Mouse (Mus musculus): Measurements from ENCODE around the gene Slc4a3. TPM values are rescaled to one million over a fixed set of nuclear protein-coding genes. Genes with fewer than 3 reads are reported as not detected.

Gene Slc4a3
- polyA plus RNA-seq, 1 experiment, result 1.9 TPM

- TF ChIP-seq FLI1 (IDR thresholded peaks at IDR 0.05; ENCODE audit: low read length) (no peak), GATA1 (IDR thresholded peaks at IDR 0.05; ENCODE audit: borderline replicate concordance, low read length) (no peak)
- H3K27me3 ChIP-seq (replicated peaks), result peaks cover 26% of the 10 kb centered on the region
- H3K4me3 ChIP-seq (replicated peaks), result no peak overlapping the region
Measured at GRCm38 (mm10) chr1:75572776-75573175, 26.7 kb downstream of the Slc4a3 start.

DNA sequence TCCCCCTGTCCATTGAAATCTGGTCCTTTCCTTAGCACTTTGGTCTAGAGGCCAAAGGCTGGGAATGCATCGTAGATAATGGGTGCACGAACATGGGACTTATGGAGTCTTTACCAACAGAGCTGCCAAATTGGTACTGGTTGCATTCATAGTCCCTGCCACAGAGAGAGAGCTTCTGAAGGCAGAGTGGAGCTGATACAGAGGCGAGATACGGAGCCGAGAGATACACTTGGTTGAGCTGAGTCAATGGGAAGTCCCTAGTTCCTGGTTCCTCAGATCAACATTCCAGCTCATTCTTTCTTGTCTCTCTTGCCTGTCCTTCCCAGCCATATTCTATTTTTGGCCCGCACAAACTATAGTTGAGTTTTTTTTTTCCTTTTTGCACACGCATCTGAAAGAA is 27.6 kb downstream of the Slc4a3 start:
- Histone ChIP-seq H3K4me3 (replicated peaks) (no peak overlapping the region), H3K9me3 (0 out of 2 replicates have a peak, but pooled peaks cover 2% of the 10 kb centered on the region), H3K27me3 (replicated peaks) (peaks cover 21% of the 10 kb centered on the region), H3K36me3 (replicated peaks; ENCODE audit: low read length) (no peaks in the 10 kb centered on the region), H3K4me1 (no peaks in the 10 kb centered on the region)
- no peak for TF ChIP-seq GATA1 (IDR thresholded peaks at IDR 0.05; ENCODE audit: borderline replicate concordance, low read length)
- no peak for TF ChIP-seq FLI1 (IDR thresholded peaks at IDR 0.05; ENCODE audit: low read length)

More at GRCm38 (mm10) chr1:75572776-75573175, 26.7 kb downstream of the Slc4a3 start:
- 0 out of 2 replicates have a peak, but pooled peaks cover 2% of the 10 kb centered on the region for H3K9me3 ChIP-seq
- no peaks in the 10 kb centered on the region for H3K36me3 ChIP-seq (replicated peaks; ENCODE audit: low read length)
- H3K4me1 ChIP-seq, result no peaks in the 10 kb centered on the region

DNA sequence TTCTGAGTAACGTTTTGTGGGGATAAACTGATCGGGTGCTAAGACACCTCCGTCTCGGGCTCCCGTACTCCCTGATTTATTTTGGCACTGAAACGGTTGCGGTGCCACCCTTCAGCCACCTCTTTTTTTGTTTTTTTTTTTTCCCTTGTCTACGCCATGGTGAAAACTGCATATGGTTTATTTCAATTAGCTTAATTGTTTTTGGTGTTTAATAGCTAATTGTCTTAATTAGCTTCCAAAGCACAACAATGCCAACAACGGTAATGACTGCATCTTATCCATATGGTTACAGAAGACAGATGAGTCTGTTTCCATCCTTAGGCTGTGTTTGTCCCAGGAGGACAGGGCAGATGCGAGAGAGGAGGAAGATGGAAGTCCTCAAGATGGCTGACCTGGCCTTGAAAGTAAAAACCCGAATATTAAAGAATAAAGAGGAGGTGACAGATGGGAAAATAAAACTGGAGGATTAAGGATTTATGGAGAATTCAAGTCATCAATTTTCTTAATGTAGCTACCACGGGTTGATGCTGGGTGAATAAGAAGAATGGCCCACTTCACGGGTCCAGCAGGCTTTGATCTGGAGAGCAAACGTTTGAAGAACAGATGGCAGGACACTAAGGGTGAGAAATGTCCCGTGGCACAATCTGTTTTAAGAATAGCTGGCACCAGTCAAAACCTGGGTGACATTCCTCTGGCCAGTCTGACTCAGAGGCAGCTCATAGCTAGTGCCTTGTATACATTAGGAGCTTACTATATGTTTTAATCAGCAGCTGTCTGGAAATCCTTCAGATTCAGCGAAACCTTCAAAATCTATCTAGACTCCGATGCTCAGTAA is 28.6 kb downstream of the Slc4a3 start:
- Histone ChIP-seq H3K4me3 (replicated peaks) (no peak overlapping the region), H3K36me3 (replicated peaks; ENCODE audit: low read length) (no peaks in the 10 kb centered on the region), H3K27me3 (replicated peaks) (peaks cover 27% of the 10 kb centered on the region), H3K4me1 (no peaks in the 10 kb centered on the region), H3K9me3 (0 out of 2 replicates have a peak, but pooled peaks cover 2% of the 10 kb centered on the region)
- TF ChIP-seq GATA1 (IDR thresholded peaks at IDR 0.05; ENCODE audit: borderline replicate concordance, low read length) (no peak), FLI1 (IDR thresholded peaks at IDR 0.05; ENCODE audit: low read length) (no peak)

DNA sequence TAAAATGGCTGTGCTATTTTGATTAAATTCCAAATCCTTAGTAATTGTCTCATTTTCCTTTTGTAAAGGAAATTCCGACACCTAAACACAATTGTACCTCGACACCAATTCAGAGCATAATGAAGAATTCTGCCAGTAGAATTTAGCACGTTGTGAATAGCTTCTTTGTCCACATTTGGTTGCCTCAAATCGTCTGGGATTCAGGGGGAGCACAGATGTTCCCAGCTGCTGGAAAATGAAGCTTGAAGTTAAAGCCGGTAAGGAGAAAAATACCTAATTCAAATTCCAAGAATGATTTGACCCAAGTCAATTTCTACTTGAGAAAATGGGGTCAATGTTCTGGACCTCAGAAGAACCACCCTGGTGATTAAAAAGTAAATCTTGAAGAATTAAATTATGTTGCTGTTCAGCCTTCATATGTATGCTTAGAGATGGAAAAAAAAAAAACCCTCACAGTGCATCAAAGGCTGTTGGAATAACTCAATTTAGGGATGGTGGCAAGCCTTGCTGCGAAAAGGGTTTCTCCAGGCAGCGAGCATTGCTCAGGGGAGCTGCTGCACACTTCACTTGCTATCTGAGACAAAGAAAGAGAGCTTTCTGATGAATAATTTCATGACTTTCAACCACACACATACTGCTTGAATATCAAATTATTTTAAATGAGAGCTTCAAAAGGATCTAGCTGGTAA is 36.0 kb downstream of the Slc4a3 start:
- no peaks in the 10 kb centered on the region for H3K9me3 ChIP-seq
- no peak overlapping the region for H3K4me3 ChIP-seq (replicated peaks)
- H3K4me1 ChIP-seq, result peaks cover 11% of the 10 kb centered on the region
- H3K36me3 ChIP-seq (replicated peaks; ENCODE audit: low read length), result no peaks in the 10 kb centered on the region
- H3K27me3 ChIP-seq (replicated peaks), result peaks cover 11% of the 10 kb centered on the region
- TF ChIP-seq FLI1 (IDR thresholded peaks at IDR 0.05; ENCODE audit: low read length) (no peak), GATA1 (IDR thresholded peaks at IDR 0.05; ENCODE audit: borderline replicate concordance, low read length) (no peak)

GRCm38 (mm10) chr1:75582625-75582956 is 36.5 kb downstream of the Slc4a3 start:
- TF ChIP-seq FLI1 (IDR thresholded peaks at IDR 0.05; ENCODE audit: low read length), result no peak
- Histone ChIP-seq H3K36me3 (replicated peaks; ENCODE audit: low read length) (no peaks in the 10 kb centered on the region), H3K27me3 (replicated peaks) (peaks cover 11% of the 10 kb centered on the region), H3K9me3 (no peaks in the 10 kb centered on the region), H3K4me3 (replicated peaks) (no peak overlapping the region), H3K4me1 (peaks cover 11% of the 10 kb centered on the region)

DNA sequence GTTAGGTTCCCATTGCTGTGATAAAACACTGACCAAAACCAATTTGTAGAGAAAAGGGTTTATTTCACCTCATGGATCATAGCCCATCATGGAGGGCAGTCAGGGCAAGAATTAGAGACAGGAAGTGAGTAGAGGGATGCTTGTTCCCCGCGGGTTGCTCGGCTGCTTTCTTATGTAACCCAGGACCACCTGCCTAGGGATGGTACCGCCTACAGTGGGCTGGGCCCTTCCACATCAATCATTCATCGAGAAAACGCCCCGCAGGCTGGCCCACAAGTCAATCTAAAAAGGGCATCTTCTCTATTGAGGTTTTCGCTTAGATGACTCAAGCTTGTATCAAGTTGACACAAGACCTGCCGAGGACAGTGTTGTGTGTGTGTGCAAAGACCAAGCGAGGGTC is 37.0 kb downstream of the Slc4a3 start:
- peaks cover 11% of the 10 kb centered on the region for H3K4me1 ChIP-seq
- H3K9me3 ChIP-seq, result no peaks in the 10 kb centered on the region
- H3K27me3 ChIP-seq (replicated peaks), result peaks cover 13% of the 10 kb centered on the region
- TF ChIP-seq FLI1 (IDR thresholded peaks at IDR 0.05; ENCODE audit: low read length), result no peak
- no peaks in the 10 kb centered on the region for H3K36me3 ChIP-seq (replicated peaks; ENCODE audit: low read length)
- no peak overlapping the region for H3K4me3 ChIP-seq (replicated peaks)

- TF ChIP-seq GATA1 (IDR thresholded peaks at IDR 0.05; ENCODE audit: borderline replicate concordance, low read length), result no peak
- TF ChIP-seq FLI1 (IDR thresholded peaks at IDR 0.05; ENCODE audit: low read length), result no peak
- H3K4me3 ChIP-seq (replicated peaks), result no peak overlapping the region
- H3K4me1 ChIP-seq, result no peaks in the 10 kb centered on the region
- no peaks in the 10 kb centered on the region for H3K36me3 ChIP-seq (replicated peaks; ENCODE audit: low read length)
- H3K27me3 ChIP-seq (replicated peaks), result peaks cover 20% of the 10 kb centered on the region
- H3K9me3 ChIP-seq, result no peaks in the 10 kb centered on the region
Measured at GRCm38 (mm10) chr1:75586791-75587190, 40.7 kb downstream of the Slc4a3 start.

- TF ChIP-seq FLI1 (IDR thresholded peaks at IDR 0.05; ENCODE audit: low read length) (no peak), GATA1 (IDR thresholded peaks at IDR 0.05; ENCODE audit: borderline replicate concordance, low read length) (no peak)
- H3K4me3 ChIP-seq (replicated peaks), result no peak overlapping the region
- no peaks in the 10 kb centered on the region for H3K9me3 ChIP-seq
- H3K36me3 ChIP-seq (replicated peaks; ENCODE audit: low read length), result no peaks in the 10 kb centered on the region
- no peaks in the 10 kb centered on the region for H3K4me1 ChIP-seq
- peaks cover 26% of the 10 kb centered on the region for H3K27me3 ChIP-seq (replicated peaks)
Measured at GRCm38 (mm10) chr1:75587738-75588719, 42.0 kb downstream of the Slc4a3 start.

DNA sequence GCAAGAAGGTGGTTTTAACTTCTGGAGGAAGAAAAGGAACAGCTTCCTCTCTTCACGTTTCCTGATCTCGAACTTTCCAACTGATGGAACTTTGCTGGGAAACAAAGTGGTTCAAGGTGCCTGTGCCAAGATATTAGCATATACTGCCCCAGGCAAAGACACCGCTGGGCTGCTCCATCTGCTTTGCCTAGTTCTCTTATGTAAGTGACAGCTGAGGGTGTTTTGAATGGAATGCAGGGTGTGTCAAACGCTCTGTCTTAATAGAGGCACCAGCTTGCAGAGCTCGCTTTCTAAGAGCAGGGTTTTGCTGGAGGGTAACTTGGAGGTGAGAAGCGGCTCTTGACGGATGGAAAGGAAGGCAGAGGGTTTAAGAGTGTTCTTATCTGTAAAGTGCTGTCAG is 42.8 kb downstream of the Slc4a3 start:
- Histone ChIP-seq H3K27me3 (replicated peaks) (peaks cover 29% of the 10 kb centered on the region), H3K4me1 (no peaks in the 10 kb centered on the region), H3K9me3 (no peaks in the 10 kb centered on the region), H3K4me3 (replicated peaks) (no peak overlapping the region), H3K36me3 (replicated peaks; ENCODE audit: low read length) (no peaks in the 10 kb centered on the region)
- no peak for TF ChIP-seq GATA1 (IDR thresholded peaks at IDR 0.05; ENCODE audit: borderline replicate concordance, low read length)
- TF ChIP-seq FLI1 (IDR thresholded peaks at IDR 0.05; ENCODE audit: low read length), result no peak
